Mouse (Mus musculus) lung, postnatal 0 days (tissue): Measurements from ENCODE around the gene Tbc1d14.

Source experiments
- CTCF ChIP-seq: IDR thresholded peaks from 2 replicates; pipeline ENCODE4 v1.5.1; 2016; ENCODE audit warnings: antibody characterized with exemption, mild to moderate bottlenecking
- EP300 ChIP-seq: IDR thresholded peaks from 2 replicates; pipeline ENCODE4 v1.6.1; 2016; ENCODE audit warnings: antibody characterized with exemption, mild to moderate bottlenecking, control low read depth

GRCm38 (mm10) chr5:36571371-36571770, 21.7 kb downstream of the Tbc1d14 start:
- no peak for TF ChIP-seq CTCF
- TF ChIP-seq EP300 = no peak
